Mouse (Mus musculus) intestine, embryonic 14.5 days (tissue): ENCODE measurements around the gene Ankrd33. TPM values are rescaled to one million over a fixed set of nuclear protein-coding genes. Genes with fewer than 3 reads are reported as not detected.
A peak's percentile ranks its signal among the peaks of the same experiment; 100 is the strongest.

Source experiments
- ATAC-seq: fragments of 200-750 bp; cut with Nextera tagmentation; replicated peaks from 2 replicates; pipeline ENCODE4 v1.8.0; 2017; ENCODE audit warnings: low read depth, moderate number of reproducible peaks, moderate TSS enrichment, moderate library complexity; ENCODE audit not compliant: low FRiP score, low TSS enrichment
- DNase-seq: peaks from one replicate; pipeline ENCODE4 v3.0.0-alpha.2; 2018; ENCODE audit warnings: low spot score
- H3K27ac ChIP-seq: fragments of 300-500 bp; sonication (generic); 2 replicates; pipeline ENCODE4 v1.5.1; 2014; ENCODE audit warnings: low read depth, mild to moderate bottlenecking, control low read depth
- H3K27me3 ChIP-seq: fragments of 300-500 bp; sonication (generic); replicated peaks from 2 replicates; pipeline ENCODE4 v1.6.1; 2014; ENCODE audit warnings: low read length, control low read depth; ENCODE audit not compliant: control insufficient read depth, insufficient read depth
- H3K36me3 ChIP-seq: fragments of 300-500 bp; sonication (generic); 2 replicates; pipeline ENCODE4 v1.6.1; 2014; ENCODE audit warnings: low read length, control low read depth; ENCODE audit not compliant: control insufficient read depth, insufficient read depth
- H3K4me1 ChIP-seq: fragments of 300-500 bp; sonication (generic); replicated peaks from 2 replicates; pipeline ENCODE4 v1.6.1; 2014; ENCODE audit warnings: low read length, control low read depth, mixed read lengths; ENCODE audit not compliant: control insufficient read depth, insufficient read depth
- H3K4me2 ChIP-seq: fragments of 300-500 bp; sonication (generic); 2 replicates; pipeline ENCODE4 v1.6.1; 2014; ENCODE audit warnings: low read length
- H3K4me3 ChIP-seq: fragments of 300-500 bp; sonication (generic); 2 replicates; pipeline ENCODE4 v1.5.1; 2014; ENCODE audit warnings: low read depth, low read length, control low read depth, mixed read lengths
- H3K9ac ChIP-seq: fragments of 300-500 bp; sonication (generic); 2 replicates; pipeline ENCODE4 v1.6.1; 2014; ENCODE audit warnings: mild to moderate bottlenecking, low read length
- H3K9me3 ChIP-seq: fragments of 300-500 bp; sonication (generic); 2 replicates; pipeline ENCODE4 v1.6.1; 2016; ENCODE audit warnings: low read length, control low read depth; ENCODE audit not compliant: control insufficient read depth
- WGBS: fragments of 180-500 bp; shearing (Covaris S2); extraction: QIAGEN DNeasy Blood & Tissue Kit; methylation state at CpG from one replicate; pipeline ENCODE4 v1.1.7; 2014; 5-methylcytosine and 5-hydroxymethylcytosine counted together
- polyA plus RNA-seq: library from polyadenylated mRNA; unstranded; fragments of >200 nt; fragmentation: Nextera tagmentation; extraction: Ambion mirVana; gene quantifications from 2 replicates; pipeline ENCODE4 v1.2.1, GENCODE M21; 2014

The Ankrd33 gene
- polyA plus RNA-seq, 1 experiment from 2014 or later: not detected

DNA sequence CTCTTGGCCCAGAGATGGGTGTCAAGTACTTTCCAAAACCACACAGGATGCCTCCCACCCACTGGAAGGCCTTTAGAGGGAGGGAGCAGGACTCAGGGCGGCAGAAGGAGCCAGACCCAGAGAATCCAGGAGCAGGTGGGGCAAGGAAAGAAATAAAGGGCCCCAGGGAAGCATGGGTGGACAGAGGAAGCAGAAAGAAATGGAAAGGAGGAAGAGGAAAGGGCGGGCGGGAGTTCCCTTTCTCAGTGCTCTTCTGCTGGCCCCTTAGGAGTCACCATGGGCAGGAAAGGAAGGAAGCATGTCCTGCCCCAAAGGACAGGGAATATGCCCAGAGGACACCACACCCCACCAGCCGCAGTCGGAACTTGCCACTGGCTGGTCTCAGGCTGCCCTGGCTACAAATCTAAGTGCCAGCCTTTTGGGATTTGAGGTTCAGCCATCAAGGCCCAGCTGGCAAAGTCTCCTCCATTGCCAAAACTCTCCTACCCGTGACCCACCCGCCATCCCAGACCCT lies 34.5 kb upstream of the Ankrd33 start:
- Histone ChIP-seq H3K27ac (no peak overlapping the region), H3K4me1 (peaks cover 33% of the 10 kb centered on the region)
- no peak for ATAC-seq

DNA sequence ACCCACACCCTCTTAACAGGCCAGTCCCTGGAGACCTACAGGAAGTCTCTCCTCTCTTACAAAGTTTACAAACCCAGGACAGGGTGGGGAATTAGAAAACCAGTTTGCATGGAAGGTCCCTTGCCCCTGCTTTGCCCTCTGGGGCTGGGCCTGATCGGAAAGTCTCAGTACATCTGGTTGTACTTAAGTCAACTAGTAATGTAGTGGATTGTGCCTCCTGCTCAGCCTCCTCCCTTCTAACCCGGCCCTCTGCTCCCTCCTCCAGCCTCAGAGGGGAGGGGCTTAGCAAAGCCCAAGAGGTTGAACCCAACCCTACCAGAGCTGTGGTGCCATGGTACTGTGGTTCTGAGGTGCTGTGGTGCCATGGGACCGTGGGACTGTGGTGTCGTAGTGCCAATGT lies 33.3 kb upstream of the Ankrd33 start:
- Histone ChIP-seq H3K4me1 (peaks cover 22% of the 10 kb centered on the region), H3K27ac (no peak overlapping the region), H3K4me2 (no peak overlapping the region), H3K36me3 (no peaks in the 10 kb centered on the region), H3K9me3 (no peaks in the 10 kb centered on the region), H3K27me3 (no peaks in the 10 kb centered on the region), H3K4me3 (no peak overlapping the region), H3K9ac (no peak overlapping the region)
- DNase-seq (no peak), ATAC-seq (no peak)
- WGBS: 42% methylated on average over 4 of the region's 4 CpGs

More for the DNA sequence above, 34.5 kb upstream of the Ankrd33 start:
- Histone ChIP-seq H3K4me3 (no peak overlapping the region), H3K36me3 (no peaks in the 10 kb centered on the region), H3K9ac (no peak overlapping the region), H3K27me3 (no peaks in the 10 kb centered on the region), H3K4me2 (no peak overlapping the region), H3K9me3 (no peaks in the 10 kb centered on the region)
- WGBS: 81% methylated on average over 7 of the region's 7 CpGs
- DNase-seq: no peak

DNA sequence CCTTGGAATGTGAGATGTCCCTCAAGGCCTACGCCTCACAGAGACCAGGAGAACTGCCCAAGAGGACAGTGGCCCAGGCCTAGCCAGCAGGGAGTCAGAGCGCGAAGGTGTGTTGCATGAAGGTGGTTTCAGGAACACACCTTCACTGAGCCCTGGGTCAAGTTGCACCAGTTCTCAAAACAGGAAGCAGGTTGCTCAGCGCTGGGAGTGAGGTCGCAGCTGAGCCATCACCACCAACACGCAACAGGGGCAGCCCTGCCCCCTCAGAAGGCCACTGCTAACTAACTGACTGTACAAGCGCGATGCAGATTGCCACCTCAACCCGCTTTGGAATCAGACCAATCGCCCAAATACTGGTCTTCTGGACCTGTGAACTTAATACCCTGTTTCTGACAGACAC lies 31.1 kb upstream of the Ankrd33 start:
- 72% methylated on average over 10 of the region's 10 CpGs for WGBS

DNA sequence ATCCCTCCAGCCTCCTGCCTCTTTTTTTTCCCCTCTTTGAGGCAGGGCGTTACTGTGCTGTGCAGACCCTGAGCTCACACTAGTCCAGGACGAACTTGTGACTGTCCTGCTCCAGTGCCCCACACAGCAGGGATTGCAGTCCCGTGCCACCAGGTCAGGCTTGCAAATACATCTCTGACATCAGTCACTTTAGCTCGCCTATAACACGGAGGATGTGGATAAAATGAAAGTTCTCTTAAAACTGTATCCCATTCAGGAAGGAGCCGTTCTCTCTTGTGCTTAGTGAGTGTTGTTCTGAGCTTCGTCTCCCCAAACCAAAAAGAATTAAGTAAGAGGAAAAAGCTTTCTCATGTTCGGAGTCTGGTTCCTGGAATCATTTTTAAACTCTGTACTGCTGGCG lies 29.1 kb upstream of the Ankrd33 start:
- Histone ChIP-seq H3K4me1 (peaks cover 11% of the 10 kb centered on the region), H3K27ac (no peak overlapping the region), H3K4me2 (no peak overlapping the region), H3K36me3 (no peaks in the 10 kb centered on the region), H3K9me3 (no peaks in the 10 kb centered on the region), H3K4me3 (no peak overlapping the region), H3K9ac (no peak overlapping the region), H3K27me3 (no peaks in the 10 kb centered on the region)
- ATAC-seq: no peak
- no peak for DNase-seq
- 62% methylated on average over 9 of the region's 9 CpGs for WGBS

More for the DNA sequence above, 31.1 kb upstream of the Ankrd33 start:
- H3K4me2 ChIP-seq: no peak overlapping the region
- no peaks in the 10 kb centered on the region for H3K36me3 ChIP-seq
- no peak overlapping the region for H3K9ac ChIP-seq
- H3K27ac ChIP-seq: no peak overlapping the region
- no peaks in the 10 kb centered on the region for H3K27me3 ChIP-seq
- no peak for DNase-seq
- H3K4me3 ChIP-seq: no peak overlapping the region
- H3K4me1 ChIP-seq: peaks cover 14% of the 10 kb centered on the region
- H3K9me3 ChIP-seq: no peaks in the 10 kb centered on the region
- no peak for ATAC-seq

DNA sequence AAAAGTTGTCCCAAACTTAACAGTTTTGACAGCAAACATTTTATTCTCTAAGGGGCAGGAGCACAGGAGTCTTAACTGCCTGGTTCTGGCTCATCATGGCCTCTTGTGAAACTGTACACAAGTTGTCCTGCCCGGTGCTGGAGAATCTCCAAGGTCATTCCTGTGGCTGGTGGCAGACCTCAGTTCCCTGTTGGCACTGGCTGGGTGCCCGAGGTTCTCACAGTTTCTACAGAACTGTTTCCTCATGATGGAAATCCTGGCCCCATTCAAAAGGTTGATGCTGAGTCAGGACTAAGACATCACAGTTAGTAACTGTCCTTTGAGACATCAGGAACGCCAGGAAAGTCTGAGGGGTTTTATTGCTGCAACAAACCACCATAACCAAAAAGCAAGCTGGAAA lies 28.6 kb upstream of the Ankrd33 start:
- WGBS: 58% methylated on average over 3 of the region's 3 CpGs
- H3K4me2 ChIP-seq: no peak overlapping the region
- H3K9ac ChIP-seq: no peak overlapping the region
- peaks cover 6% of the 10 kb centered on the region; the same call in 1 of the 2 replicates for H3K4me1 ChIP-seq
- no peak for ATAC-seq
- H3K27me3 ChIP-seq: no peaks in the 10 kb centered on the region
- no peak overlapping the region for H3K4me3 ChIP-seq
- H3K36me3 ChIP-seq: no peaks in the 10 kb centered on the region
- no peak overlapping the region for H3K27ac ChIP-seq
- H3K9me3 ChIP-seq: no peaks in the 10 kb centered on the region
- no peak for DNase-seq

DNA sequence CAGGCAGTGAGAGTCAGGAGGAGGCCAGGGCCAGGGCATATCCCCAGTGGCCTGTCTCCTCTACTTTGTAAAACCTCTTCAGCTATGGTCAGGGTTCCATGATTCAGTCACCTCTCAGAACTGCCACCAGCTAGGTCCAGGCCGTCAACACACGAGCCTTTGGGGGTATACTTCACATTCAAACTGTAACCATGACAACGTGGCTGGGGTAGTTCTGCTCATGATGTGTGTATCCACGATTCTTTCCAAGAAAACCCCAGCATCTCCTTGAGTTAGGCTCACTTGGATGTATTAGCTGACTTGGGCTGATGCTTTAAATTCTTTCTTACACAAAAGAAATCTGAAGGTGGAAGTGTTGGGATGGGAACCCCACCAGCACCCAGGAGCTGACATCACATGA lies 27.3 kb upstream of the Ankrd33 start:
- DNase-seq (no peak), ATAC-seq (no peak)
- peaks cover under 1% of the 10 kb centered on the region; the same call in 1 of the 2 replicates for H3K4me1 ChIP-seq
- no peak overlapping the region for H3K9ac ChIP-seq
- H3K4me2 ChIP-seq: no peak overlapping the region
- no peak overlapping the region for H3K27ac ChIP-seq
- no peaks in the 10 kb centered on the region for H3K9me3 ChIP-seq
- no peaks in the 10 kb centered on the region for H3K27me3 ChIP-seq
- no peaks in the 10 kb centered on the region for H3K36me3 ChIP-seq
- no peak overlapping the region for H3K4me3 ChIP-seq
- 75% methylated on average over 4 of the region's 4 CpGs for WGBS

DNA sequence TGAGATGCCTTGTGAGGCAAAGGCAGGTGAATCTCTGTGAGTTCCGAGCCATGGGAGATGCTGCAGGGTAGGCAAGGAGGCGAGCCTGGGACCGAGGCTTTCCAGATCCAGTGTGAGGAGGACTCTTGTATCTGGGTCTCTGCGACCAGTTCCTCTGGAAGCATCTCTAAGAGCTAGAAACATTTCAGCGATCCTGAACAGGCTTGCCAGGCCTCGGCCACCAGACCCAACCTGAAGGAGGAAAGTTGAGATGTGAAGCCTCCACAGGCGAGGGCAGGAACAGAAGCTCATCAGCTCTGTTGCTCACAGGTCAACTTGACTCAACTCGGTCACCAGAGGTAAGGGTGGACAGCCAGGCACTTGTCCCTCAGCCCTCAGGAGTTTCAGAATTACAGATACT lies 24.0 kb upstream of the Ankrd33 start:
- no peak overlapping the region for H3K27ac ChIP-seq
- no peak for ATAC-seq
- H3K36me3 ChIP-seq: no peaks in the 10 kb centered on the region
- DNase-seq: no peak
- H3K9me3 ChIP-seq: no peaks in the 10 kb centered on the region
- no peak overlapping the region for H3K4me3 ChIP-seq
- H3K27me3 ChIP-seq: no peaks in the 10 kb centered on the region
- no peak overlapping the region for H3K9ac ChIP-seq
- H3K4me1 ChIP-seq: peaks cover 4% of the 10 kb centered on the region; the same call in 1 of the 2 replicates
- no peak overlapping the region for H3K4me2 ChIP-seq
- WGBS: 94% methylated on average over 8 of the region's 8 CpGs

DNA sequence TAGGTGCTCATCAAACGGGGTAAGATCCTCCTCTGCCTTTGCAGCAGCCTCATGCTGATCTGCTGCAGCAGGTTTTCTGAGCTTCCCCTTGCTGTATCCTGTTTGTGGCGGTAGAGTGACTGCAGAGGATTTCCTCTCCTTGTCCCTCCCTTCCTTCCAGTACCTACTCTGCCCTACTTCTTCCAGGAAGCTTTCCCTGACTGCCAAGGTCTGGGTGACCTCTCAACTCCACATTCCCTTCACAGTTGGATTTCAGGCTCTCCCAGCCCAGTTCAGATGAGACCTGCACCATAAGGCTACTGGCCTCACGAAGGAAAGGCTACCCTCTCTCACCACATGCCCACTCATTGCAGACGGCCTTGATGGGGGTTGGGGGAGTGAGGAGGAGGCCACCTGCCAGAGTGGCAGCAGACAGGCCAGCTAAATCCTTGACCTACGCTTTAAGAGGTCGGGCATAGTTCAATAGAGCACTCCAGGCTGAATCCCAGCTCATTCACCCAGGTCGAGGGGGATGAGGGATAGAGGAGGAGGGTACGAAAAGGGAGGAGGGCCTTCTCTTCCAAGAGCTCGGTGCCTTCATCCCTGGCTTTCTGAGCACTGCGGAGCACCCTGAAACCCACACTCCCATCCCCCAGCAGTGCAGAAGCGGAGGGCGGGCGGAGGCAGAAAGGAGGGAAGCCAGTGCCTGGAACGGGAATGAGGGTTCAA lies 23.3 kb upstream of the Ankrd33 start:
- no peak for DNase-seq
- H3K4me1 ChIP-seq: peaks cover 4% of the 10 kb centered on the region; the same call in 1 of the 2 replicates
- peak overlapping the region; percentile 16; the same call in 1 of the 2 replicates for H3K4me2 ChIP-seq
- no peak overlapping the region for H3K4me3 ChIP-seq
- ATAC-seq: no peak
- no peak overlapping the region for H3K9ac ChIP-seq
- no peaks in the 10 kb centered on the region for H3K36me3 ChIP-seq
- 40% methylated on average over 14 of the region's 14 CpGs for WGBS
- H3K27ac ChIP-seq: peak overlapping the region; percentile 17; the same call in 1 of the 2 replicates
- H3K9me3 ChIP-seq: no peaks in the 10 kb centered on the region
- H3K27me3 ChIP-seq: no peaks in the 10 kb centered on the region
